Mouse (Mus musculus) ovary, postnatal 10 days (tissue): ENCODE data around the gene 1700025B11Rik.
"Not testable (repeated sequence)": the region's sequence is repeated elsewhere in the genome, so short reads cannot be mapped to it uniquely, and the experiment has no call there.

ENCODE experiments used
- DNase-seq: peaks from one replicate; pipeline ENCODE4 v3.0.0; 2022; ENCODE audit warnings: low spot score

1700025B11Rik gene

DNA sequence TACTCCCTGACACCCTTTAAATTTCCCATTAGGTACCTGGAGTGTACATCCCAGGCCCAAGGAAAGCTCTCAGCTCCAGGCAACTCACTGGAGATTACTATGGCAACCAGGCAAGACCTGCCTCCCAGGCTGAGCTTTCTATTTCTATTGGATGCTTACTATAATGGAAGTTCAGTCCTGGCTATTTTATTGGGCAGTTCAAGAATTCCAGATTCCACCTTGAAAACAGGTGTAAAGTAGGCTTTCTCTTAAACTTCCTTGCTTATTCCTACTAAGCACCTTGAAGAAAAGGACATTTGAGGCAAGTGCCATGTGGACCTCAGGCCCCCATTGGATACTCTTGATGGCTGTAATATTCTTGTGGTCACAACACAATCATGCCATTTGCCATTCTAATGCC is at the start of gene 1700025B11Rik:
Gene 1700025B11Rik, minus strand, starts transcription at position 101 of the 400 bp plus-strand sequence.
- DNase-seq, result no peak

DNA sequence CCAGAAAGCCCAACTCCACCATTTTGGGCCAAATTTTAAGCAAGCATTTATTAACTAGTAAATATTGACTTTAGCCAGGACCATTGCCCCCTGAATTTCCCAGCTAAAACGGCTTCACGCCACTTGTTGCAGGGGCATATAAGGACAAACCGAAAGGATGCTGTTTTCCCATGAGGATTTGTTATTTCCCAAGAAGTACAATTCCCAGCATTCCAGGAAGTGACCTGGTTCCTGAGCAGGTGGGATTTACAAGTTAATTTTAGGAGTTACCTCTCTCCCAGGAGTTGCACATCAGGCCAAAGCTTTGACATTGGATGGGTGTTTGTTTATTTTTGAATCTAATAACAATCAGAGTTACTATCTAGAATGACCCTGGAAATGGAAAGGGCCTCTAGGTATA is 44.4 kb upstream of the 1700025B11Rik start:
- DNase-seq, result no peak

DNA sequence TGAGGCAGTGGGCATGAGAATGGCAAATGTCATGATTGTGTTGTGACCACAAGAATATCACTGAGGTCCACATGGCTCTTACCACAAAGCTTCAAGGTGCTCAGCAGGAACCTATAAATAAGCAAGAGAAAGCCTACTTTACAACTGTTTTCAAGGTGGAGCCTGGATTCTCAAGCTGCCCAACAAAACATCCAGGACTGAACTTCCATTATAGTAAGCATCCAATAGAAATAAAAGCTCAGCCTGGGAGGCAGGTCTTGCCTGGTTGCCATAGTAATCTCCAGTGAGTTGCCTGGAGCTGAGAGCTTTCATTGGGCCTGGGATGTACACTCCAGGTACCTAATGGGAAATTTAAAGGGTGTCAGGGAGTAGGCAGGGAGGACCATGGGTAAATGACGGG is 37.3 kb upstream of the 1700025B11Rik start, which contains the start of gene Gm36245:
Gene Gm36245, plus strand, starts transcription at position 301 of the 400 bp plus-strand sequence.
- DNase-seq, result no peak

DNA sequence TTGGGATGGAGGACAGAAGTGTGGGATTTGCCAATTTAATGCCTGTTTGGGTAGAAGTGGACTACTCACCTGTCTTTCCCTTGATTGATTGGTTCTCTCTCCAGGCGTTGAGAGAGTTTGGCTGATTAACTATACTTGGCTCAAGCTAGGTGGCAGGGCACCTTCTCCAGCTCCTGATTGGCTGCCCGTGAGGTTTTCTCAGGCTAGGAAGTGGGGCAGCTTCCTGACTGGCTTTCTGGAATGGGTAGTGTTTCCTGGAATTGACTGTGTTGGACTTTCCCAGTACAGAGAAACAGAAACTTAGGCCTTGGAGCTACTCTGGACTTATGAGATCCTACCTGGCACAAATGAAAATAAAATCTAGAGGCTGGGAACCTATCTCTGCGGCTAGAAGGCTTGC is 36.7 kb upstream of the 1700025B11Rik start:
- DNase-seq, result no peak

DNA sequence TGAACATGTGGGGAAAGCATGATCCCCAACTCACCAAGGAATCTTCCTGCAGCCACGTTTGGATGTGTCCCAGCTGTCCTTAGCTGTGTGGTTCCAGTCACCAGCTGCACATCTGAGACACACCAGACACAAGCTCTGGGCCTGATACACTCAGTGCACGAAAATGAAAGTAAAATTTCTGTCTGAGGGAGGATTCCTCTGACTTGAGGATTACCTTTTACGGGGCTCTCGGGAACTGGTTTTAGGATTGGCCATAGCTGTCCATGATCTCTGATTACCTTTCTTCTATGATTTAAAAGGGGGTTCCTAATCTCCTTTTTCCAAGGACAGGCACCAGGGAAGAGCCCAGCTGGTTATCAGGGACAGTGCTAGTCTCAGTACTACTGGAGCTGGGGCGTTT is 34.3 kb upstream of the 1700025B11Rik start, which contains the start of gene Apol10b:
Gene Apol10b, minus strand, starts transcription at position 165 of the 400 bp plus-strand sequence.
- DNase-seq, result no peak

DNA sequence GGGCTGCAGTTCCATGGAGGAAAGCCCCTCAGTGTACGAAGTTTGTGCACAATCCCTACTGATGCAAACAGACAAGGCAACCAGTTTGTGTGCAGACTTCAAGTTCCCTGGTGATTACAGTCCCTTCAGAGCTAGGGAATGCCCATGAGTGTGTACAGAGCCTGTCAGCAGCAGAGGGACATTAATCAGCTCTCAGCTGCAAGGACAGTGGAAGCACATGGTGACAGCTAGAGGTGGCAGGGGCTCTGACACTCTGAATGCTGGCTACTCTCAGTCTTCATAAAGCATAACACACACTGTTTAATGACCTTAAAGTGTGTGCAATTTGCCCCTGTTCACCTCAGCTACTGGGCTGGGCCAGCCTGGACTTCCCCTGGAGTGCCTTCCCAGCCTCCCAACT is 31.9 kb upstream of the 1700025B11Rik start:
- no peak for DNase-seq

DNA sequence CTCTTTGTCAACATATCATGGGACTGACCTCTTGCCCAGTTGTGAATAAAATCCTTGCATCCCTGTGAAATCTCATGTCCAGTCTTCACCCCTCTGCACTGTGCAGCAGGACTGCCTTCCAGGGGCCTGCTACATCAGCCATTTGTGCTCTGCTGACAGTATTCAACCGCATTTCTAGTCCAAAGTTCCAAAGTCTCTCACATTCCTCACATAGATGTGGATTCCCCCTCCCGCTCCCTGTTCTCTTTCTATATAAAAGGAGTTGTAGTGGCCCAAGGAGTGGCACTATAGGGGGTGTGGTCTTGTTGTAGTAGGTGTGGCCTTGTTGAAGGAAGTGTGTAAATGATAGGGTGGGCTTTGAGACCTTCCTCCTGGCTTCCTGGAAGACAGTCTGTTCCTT is 29.2 kb upstream of the 1700025B11Rik start:
- no peak for DNase-seq

DNA sequence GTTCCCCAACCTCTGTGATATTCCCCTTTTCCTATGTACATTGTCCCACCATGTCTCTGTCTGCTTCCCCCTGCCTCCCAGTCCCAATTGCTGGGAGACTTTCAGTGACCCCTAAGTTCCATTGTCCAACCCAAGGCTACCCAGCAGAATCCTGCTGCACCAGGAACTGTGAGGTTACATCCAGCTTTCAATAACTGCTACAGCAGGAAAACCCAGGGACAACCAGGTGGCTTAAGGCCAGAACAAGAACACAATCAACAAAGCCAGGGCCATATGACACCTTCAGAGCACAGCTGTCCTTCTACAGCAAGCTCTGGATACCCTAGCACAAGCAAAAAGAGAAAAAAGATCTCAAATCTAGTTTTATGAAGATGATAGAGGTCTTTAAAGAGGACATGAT is 27.3 kb upstream of the 1700025B11Rik start:
- no peak for DNase-seq

DNA sequence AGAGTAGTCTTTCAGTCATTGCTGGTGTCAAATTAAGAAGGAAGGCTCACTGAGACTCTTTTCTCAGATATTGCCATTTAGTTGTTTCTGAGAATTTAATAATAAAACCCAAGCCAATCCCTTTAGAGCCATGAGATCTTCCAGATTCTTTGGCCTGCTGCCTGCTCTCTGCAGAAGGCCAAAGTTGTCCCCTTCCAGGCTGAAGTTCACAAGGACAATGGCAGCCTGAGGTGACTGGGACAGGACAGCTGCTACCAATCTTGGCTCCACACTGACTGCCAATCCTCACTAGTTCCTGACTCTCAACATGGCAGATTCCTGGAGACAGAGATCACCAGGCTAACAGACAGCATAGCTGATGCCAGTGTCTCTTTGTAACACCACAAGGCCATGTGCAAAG is 25.3 kb upstream of the 1700025B11Rik start:
- DNase-seq, result no peak

DNA sequence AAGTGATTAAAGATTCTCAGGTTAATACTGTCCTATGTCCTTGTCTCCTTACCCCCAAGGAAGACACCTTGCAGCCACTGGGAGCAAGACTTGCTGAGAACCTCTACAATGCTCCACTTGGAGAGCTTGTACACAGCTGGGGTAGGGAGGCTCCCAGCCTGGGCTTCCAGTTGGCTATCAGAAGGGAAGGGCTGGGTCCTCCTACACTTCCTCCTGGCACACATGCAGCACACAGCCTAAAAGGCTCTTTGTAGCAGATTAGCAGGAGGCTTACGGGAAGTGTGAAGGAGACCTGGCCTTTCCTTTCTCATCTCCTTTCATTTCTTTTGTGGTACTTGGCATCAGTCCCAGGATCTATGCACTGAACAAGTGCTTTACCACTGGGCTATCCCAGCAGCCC is 20.0 kb upstream of the 1700025B11Rik start:
- DNase-seq, result no peak

DNA sequence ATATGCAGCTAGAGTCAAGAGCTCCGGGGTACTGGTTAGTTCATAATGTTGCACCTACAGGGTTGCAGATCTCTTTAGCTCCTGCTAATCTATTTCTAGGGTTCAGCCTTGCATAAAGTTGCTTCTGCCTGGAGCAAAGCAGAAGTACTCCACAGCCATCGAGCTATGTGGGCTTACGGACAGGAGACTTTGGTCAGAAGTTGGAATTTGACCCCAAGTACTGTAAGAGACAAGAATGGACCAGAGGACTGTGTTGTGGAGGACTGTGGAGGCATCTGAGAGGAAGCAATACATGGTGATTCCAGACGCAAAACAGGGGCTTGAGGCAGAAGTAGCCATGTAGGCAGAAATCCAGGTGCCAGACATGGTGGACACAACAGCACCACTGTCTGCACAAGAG is 17.6 kb upstream of the 1700025B11Rik start:
- DNase-seq, result no peak

DNA sequence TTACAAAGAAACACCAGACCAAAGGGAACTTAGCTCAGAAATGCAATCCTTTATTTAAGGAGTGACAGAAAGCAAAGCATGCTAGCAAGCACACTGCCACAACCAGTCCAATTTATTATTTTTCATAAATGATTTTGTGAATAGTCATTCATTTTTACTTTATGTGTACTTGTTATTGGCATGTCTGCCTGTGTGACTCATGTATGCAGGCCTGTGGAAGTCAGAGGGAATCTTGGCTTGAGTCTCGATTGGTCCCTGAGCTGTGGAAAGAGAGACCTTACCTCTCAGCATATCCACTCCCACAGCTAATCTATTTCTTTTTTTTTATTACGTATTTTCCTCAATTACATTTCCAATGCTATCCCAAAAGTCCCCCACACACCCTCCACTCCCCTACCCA is 17.1 kb upstream of the 1700025B11Rik start:
- DNase-seq, result no peak

DNA sequence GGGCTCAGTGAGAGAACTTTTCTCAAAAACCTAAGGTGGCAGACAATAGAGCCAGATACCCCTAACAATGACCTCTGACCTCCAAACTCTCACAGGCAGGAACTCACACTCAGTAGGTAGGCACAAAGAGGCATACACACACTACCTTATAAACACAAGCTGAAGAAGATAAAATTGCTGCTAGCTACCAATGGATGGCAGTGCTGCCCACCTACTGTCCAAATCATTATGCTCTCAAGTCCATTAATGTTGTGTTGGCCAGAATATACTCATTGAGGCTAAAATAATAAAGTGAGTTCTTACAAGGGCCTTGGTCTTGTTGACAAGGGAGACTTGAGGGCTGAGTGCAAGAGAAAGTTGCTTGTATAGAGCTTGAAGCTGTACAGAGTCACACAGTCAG is 1.5 kb upstream of the 1700025B11Rik start:
- DNase-seq, result no peak

DNA sequence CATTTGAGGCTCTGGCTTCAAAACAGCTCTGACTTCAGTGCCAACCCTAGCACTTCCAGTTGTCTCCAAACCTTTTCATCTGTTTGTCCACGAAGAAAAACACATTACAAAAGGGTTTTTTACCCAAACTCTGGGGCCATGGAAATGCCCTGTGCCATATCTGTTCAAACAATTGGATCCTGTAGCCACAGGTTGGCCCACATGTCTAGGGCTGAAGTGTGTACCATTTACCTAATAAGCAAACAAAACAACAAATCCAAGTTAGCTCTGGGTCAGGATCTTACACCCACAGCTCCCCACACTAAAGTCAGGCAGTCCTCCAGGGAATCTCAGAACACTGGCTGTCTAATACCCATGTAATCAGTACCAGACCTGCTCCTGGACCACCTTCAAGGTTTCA is 22.5 kb downstream of the 1700025B11Rik start:
- DNase-seq, result not testable (repeated sequence)

DNA sequence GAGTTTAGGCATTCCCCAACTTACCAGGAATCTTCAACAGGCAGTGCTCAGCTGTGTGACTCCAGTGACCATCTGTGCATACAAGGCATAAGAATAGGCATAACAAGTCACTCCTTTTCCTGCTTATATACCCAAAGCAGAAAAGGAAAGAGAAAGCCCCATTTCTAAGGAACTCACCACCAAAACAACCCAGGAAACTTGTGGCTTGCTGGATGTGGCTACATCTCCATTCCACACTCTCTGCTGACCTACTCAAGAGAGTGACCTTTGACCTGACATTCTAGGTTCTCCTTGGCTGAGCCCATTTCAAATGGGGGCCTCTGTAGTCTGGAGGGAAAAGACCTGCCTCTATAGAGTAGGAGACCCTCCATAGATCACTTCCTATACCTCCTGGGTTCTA is 28.5 kb downstream of the 1700025B11Rik start, which contains the start of gene Apol7c:
Gene Apol7c, minus strand, starts transcription at position 101 of the 400 bp plus-strand sequence.
- no peak for DNase-seq

DNA sequence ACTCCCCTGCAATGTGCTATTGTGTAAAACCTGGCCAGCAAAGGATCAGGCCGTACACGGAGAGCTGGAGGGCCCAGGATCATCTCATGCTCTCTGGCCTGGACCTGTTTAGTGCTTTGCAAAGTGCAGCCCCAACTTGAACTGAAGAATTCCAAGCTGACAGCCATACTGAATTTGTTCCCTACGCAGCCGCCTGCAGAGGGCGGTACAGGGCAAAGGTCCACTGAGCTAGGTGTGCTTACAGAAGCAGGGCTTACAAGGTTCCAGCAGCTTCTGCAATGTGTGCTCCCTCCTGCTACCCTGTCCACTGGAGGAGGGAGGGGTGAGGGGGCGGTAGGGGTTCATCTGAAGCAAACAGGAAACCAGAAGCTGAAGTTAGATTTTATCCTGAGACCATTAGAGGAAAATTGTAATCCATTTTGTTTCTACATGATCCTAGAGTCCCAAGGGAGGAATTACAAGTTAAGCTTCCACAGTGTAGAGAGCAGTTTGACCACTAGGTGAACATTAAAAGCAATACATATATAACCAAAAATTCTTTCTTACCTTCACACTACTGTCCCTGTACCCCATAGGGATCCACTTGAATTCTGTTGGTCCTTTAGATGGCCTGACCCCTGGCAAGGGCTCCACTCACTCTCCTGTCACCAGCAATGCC is 38.4 kb downstream of the 1700025B11Rik start:
- peak; percentile 24 for DNase-seq

DNA sequence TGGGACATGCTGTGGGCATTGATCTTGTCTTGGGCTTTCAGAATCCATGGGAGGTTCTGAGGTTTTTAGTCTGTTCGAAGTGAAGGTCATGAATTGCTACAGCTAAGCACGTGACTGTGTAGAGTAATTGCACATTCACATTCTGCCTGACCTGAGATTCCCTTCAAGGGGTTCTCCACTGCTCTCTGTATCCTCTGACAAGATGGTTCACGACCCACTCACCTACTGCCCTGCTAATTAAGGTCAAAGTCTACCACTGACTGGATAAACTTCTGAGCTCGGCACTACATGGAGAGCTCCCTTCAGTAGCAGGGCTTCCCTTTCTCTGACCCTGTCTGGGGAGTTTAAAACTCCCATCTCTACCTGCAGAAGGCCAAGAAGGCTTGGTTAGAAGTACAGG is 41.1 kb downstream of the 1700025B11Rik start:
- DNase-seq, result not testable (repeated sequence)
